Mouse (Mus musculus): ENCODE results near the gene Aldh1a2. TPM values are rescaled to one million over a fixed set of nuclear protein-coding genes. Genes with fewer than 3 reads are reported as not detected.

Gene Aldh1a2
- polyA plus RNA-seq, 1 experiment: 0.01 TPM

DNA sequence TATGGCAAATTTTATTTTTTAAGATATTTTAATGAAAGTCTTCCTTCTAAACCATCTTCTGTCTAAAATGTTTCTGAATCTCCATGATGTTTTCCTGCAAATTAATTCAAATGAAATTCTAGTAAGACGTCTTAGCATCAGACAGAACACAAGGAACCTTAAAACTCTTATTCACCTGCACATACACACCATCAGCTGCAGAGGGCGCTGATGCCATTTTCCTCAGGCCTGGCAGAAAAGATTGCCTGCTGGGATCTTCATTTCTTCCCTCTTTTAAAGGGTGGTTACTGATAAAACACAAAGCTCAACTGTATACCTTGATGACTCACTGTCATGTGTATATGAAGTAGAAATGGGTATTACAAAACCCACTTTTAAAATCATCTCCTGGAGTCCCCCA is 4.7 kb upstream of the Aldh1a2 start:
- no peak overlapping the region for H3ac ChIP-seq (ENCODE audit: control insufficient read depth, insufficient read length, low read depth)
- peak; percentile 18 for TF ChIP-seq CTCF (IDR thresholded peaks at IDR 0.05; ENCODE audit: control insufficient read depth, insufficient read depth, insufficient read length)
- no peak for TF ChIP-seq FOSL1 (IDR thresholded peaks at IDR 0.05; ENCODE audit: insufficient read depth, low read length, poor library complexity, severe bottlenecking)
- TF ChIP-seq CEBPB (IDR thresholded peaks at IDR 0.05; ENCODE audit: low read depth): no peak
- TF ChIP-seq MYOD1 (IDR thresholded peaks at IDR 0.05; ENCODE audit: control insufficient read depth, insufficient read length, low read depth): no peak
- TF ChIP-seq MAX (IDR thresholded peaks at IDR 0.05): no peak
- TF ChIP-seq MYOG (IDR thresholded peaks at IDR 0.05; ENCODE audit: control insufficient read depth, extremely low read depth, insufficient read length): no peak
- TF ChIP-seq USF1 (IDR thresholded peaks at IDR 0.05; ENCODE audit: low read depth): no peak
- H3K79me2 ChIP-seq (ENCODE audit: control insufficient read depth, insufficient read depth): no peaks in the 10 kb centered on the region
- no peaks in the 10 kb centered on the region for H3K79me3 ChIP-seq (ENCODE audit: low read depth)
- no peak overlapping the region for H3K4me3 ChIP-seq (ENCODE audit: insufficient read depth, poor library complexity, severe bottlenecking)
- H3K36me3 ChIP-seq (ENCODE audit: control insufficient read depth, insufficient read depth): no peaks in the 10 kb centered on the region
- peaks cover 14% of the 10 kb centered on the region for H3K27me3 ChIP-seq (ENCODE audit: control insufficient read depth, insufficient read depth, insufficient read length)

DNA sequence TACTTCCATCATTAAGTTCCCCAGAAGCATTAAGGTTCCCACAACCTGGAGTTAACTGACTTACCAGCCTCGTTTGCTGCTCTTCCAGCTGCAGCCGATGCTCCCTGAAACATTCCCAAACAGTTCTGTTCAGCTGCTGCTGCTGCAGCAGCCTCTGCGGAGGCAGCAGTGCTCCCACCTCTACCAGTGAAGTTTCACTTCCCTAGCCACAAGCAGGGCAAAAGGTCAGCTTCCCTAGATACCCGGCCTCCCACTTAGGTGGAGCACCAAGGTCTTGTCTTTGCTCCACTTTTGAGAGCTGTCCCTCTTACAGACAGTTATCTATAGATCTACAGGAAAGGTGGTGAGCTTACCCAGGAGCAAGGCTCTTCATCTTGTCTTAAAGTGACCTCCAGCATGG is 2.0 kb upstream of the Aldh1a2 start:
- H3ac ChIP-seq (ENCODE audit: control insufficient read depth, insufficient read length, low read depth): no peak overlapping the region
- no peak for TF ChIP-seq FOSL1 (IDR thresholded peaks at IDR 0.05; ENCODE audit: insufficient read depth, low read length, poor library complexity, severe bottlenecking)
- TF ChIP-seq MYOG (IDR thresholded peaks at IDR 0.05; ENCODE audit: control insufficient read depth, extremely low read depth, insufficient read length): no peak
- no peaks in the 10 kb centered on the region for H3K79me2 ChIP-seq (ENCODE audit: control insufficient read depth, insufficient read depth)
- peaks cover 20% of the 10 kb centered on the region for H3K27me3 ChIP-seq (ENCODE audit: control insufficient read depth, insufficient read depth, insufficient read length)
- no peaks in the 10 kb centered on the region for H3K79me3 ChIP-seq (ENCODE audit: low read depth)
- no peaks in the 10 kb centered on the region for H3K36me3 ChIP-seq (ENCODE audit: control insufficient read depth, insufficient read depth)
- H3K4me3 ChIP-seq (ENCODE audit: insufficient read depth, poor library complexity, severe bottlenecking): no peak overlapping the region

DNA sequence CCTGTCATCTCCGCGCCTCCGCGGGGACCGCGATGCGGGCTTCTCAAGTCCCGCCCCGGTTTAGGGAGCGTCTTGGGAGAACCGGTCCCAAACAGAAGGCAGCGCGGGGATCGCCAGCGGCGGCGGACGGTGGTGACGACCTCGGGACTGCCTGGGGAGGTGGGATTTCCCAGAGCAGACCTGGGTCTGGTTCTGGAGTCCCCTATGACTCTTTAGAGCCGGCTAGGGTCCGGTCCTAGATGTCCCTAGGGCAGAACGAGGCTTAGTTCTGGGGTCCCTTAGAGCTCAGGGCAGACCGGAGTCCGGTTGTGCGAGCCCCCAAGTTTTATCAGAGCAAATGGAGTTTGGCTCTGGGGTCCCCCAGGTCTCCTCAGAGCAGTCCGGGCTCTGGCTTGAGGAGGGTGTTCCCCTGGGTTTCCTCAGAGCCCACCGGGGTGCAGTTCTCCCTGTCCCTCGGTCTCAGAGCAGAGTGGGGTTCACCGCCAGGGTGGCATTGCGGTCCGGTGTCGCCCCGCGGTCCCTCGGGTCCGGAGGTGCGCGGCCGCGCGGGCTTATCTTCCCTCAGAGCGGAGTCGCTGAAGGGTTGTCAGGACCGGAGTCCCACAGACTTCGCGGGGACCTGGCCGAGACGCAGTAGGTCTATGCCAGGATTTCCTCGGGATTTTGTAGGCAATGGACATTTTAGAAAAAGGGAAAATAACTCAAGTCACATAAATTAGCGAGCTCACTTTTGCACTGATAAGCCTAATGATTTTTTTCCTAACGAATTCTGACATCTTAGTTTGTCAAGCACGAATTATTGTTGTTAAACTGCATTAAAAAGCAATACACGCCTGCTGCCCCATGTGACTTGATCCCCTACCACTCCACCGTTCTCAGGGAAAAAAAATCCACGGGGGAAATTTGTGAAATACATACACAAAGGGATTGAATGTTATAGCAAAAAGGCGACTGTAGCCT is 727 bp downstream of the Aldh1a2 start:
- no peaks in the 10 kb centered on the region for H3K36me3 ChIP-seq (ENCODE audit: control insufficient read depth, insufficient read depth)
- TF ChIP-seq MAX (IDR thresholded peaks at IDR 0.05) (no peak), CTCF (IDR thresholded peaks at IDR 0.05; ENCODE audit: control insufficient read depth, insufficient read depth, insufficient read length) (no peak), MYOG (IDR thresholded peaks at IDR 0.05; ENCODE audit: control insufficient read depth, extremely low read depth, insufficient read length) (no peak), MYOD1 (IDR thresholded peaks at IDR 0.05; ENCODE audit: control insufficient read depth, insufficient read length, low read depth) (no peak), FOSL1 (IDR thresholded peaks at IDR 0.05; ENCODE audit: insufficient read depth, low read length, poor library complexity, severe bottlenecking) (no peak), CEBPB (IDR thresholded peaks at IDR 0.05; ENCODE audit: low read depth) (no peak), USF1 (IDR thresholded peaks at IDR 0.05; ENCODE audit: low read depth) (no peak)
- H3K27me3 ChIP-seq (ENCODE audit: control insufficient read depth, insufficient read depth, insufficient read length): peaks cover 20% of the 10 kb centered on the region
- no peaks in the 10 kb centered on the region for H3K79me3 ChIP-seq (ENCODE audit: low read depth)
- H3ac ChIP-seq (ENCODE audit: control insufficient read depth, insufficient read length, low read depth): no peak overlapping the region
- no peaks in the 10 kb centered on the region for H3K79me2 ChIP-seq (ENCODE audit: control insufficient read depth, insufficient read depth)
- no peak overlapping the region for H3K4me3 ChIP-seq (ENCODE audit: insufficient read depth, poor library complexity, severe bottlenecking)

DNA sequence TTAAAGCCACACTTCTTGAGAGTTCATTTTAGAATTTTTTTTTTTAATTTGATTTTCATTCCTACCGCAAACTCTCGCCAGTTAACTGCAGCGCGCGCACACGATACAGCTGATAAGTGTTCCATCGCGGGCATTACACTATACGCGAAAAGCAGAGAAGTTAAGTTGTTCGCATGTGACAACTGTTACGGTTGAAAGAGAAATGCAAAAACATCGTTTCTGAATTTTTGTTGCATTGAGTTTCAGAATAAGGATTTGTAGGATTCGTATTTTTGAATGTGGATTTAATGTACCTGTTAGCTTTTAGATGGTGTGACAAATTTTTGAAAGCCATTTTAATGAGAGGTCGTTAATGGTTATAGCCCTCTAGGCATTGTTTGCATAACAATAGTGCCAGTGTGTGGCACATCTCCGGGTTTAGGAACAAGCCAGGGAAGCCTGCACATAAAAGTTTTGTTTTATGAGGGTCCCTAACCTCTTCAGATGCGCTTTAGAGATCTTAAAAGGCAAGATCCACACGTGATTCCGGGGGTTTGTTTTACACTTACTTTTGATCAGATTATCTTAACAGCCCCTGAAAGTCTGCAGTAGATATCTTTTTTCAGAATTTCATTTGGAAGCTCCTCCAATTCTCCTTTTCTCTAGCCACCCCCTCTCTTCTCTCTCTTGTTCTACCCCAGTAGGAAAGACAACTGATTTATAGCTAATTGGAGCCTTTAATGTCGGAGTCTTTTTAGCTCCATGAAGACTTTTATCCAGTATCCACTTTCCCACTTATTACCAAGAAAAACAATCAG is 1.6 kb downstream of the Aldh1a2 start:
- Histone ChIP-seq H3K79me2 (ENCODE audit: control insufficient read depth, insufficient read depth) (no peaks in the 10 kb centered on the region), H3K79me3 (ENCODE audit: low read depth) (no peaks in the 10 kb centered on the region), H3K27me3 (ENCODE audit: control insufficient read depth, insufficient read depth, insufficient read length) (peaks cover 20% of the 10 kb centered on the region), H3K36me3 (ENCODE audit: control insufficient read depth, insufficient read depth) (no peaks in the 10 kb centered on the region), H3K4me3 (ENCODE audit: insufficient read depth, poor library complexity, severe bottlenecking) (no peak overlapping the region), H3ac (ENCODE audit: control insufficient read depth, insufficient read length, low read depth) (no peak overlapping the region)
- TF ChIP-seq FOSL1 (IDR thresholded peaks at IDR 0.05; ENCODE audit: insufficient read depth, low read length, poor library complexity, severe bottlenecking): no peak
- TF ChIP-seq MAX (IDR thresholded peaks at IDR 0.05): no peak
- no peak for TF ChIP-seq CTCF (IDR thresholded peaks at IDR 0.05; ENCODE audit: control insufficient read depth, insufficient read depth, insufficient read length)

DNA sequence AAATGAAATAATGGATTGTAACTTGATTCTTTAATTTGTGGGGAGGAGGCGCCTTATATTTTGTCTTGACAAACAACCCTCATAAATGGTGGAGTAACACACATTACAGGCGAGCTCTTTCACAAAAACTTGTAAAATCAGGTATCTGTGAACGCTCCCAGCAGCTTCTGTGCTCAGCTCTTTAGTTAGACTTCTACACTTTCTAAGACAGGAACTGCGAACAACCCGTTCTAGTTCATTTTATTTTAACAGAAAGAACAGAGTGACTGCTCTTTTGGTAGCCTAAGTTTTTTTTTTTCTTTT is 2.2 kb downstream of the Aldh1a2 start:
- Histone ChIP-seq H3K4me3 (ENCODE audit: insufficient read depth, poor library complexity, severe bottlenecking) (no peak overlapping the region), H3K79me2 (ENCODE audit: control insufficient read depth, insufficient read depth) (no peaks in the 10 kb centered on the region), H3ac (ENCODE audit: control insufficient read depth, insufficient read length, low read depth) (no peak overlapping the region), H3K79me3 (ENCODE audit: low read depth) (no peaks in the 10 kb centered on the region), H3K36me3 (ENCODE audit: control insufficient read depth, insufficient read depth) (no peaks in the 10 kb centered on the region), H3K27me3 (ENCODE audit: control insufficient read depth, insufficient read depth, insufficient read length) (peaks cover 20% of the 10 kb centered on the region)
- no peak for TF ChIP-seq USF1 (IDR thresholded peaks at IDR 0.05; ENCODE audit: low read depth)
- no peak for TF ChIP-seq MYOG (IDR thresholded peaks at IDR 0.05; ENCODE audit: control insufficient read depth, extremely low read depth, insufficient read length)
- no peak for TF ChIP-seq FOSL1 (IDR thresholded peaks at IDR 0.05; ENCODE audit: insufficient read depth, low read length, poor library complexity, severe bottlenecking)
- no peak for TF ChIP-seq MAX (IDR thresholded peaks at IDR 0.05)
- TF ChIP-seq CTCF (IDR thresholded peaks at IDR 0.05; ENCODE audit: control insufficient read depth, insufficient read depth, insufficient read length): no peak

Measured in C2C12 (cell line).